Mouse (Mus musculus): Measurements from ENCODE around the gene Dennd2c.
"Not testable (repeated sequence)": the region's sequence is repeated elsewhere in the genome, so short reads cannot be mapped to it uniquely, and the experiment has no call there.

DNA sequence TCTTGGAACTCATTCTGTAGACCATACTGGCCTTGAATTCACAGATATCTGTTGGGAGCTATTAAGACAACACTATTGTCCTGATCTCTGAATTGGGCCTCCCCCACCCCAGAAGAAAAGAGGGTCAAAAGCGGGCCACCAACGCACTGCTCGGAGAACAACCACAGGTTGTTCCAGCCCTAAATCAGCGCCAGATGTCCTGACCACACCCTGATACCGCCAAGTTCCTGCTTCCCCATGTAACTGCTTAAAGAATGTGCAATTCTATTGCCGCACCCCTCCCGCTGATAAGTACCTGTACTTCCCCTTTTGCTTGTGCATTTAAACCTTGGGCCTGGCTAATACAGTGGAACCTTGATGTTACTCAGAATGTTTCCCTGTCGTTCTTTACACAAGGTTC lies 113.0 kb downstream of the Dennd2c start:
- TF ChIP-seq CTCF (IDR thresholded peaks at IDR 0.05; ENCODE audit: control insufficient read depth, insufficient read depth, insufficient read length); MAX (IDR thresholded peaks at IDR 0.05): not testable (repeated sequence)

All from C2C12 (cell line).